Mouse (Mus musculus) heart, postnatal 4 days (tissue): Measurements from ENCODE around the gene Gm17555. TPM values are rescaled to one million over a fixed set of nuclear protein-coding genes. Genes with fewer than 3 reads are reported as not detected.
"Not testable (repeated sequence)": the region's sequence is repeated elsewhere in the genome, so short reads cannot be mapped to it uniquely, and the experiment has no call there.

Source experiments
- DNase-seq: peaks from one replicate; pipeline ENCODE4 v3.0.0; 2021
- total RNA-seq, 2 experiments: library from RNA; stranded (reverse); gene quantifications; 2 replicates each; pipeline ENCODE4 v1.2.3; 2021

Gm17555 gene
- not detected for total RNA-seq

- DNase-seq: not testable (repeated sequence)
Observed at GRCm38 (mm10) chr2:126214800-126215199, at the start of gene Gm17555. Gm17555 (plus strand) TSS chr2:126215100.

- DNase-seq: no peak
Observed at GRCm38 (mm10) chr2:126165277-126166018, 49.5 kb upstream of the Gm17555 start.

GRCm38 (mm10) chr2:126166335-126166734 lies 48.6 kb upstream of the Gm17555 start:
- no peak for DNase-seq

GRCm38 (mm10) chr2:126166848-126167617 lies 47.9 kb upstream of the Gm17555 start:
- DNase-seq: no peak

- no peak for DNase-seq
Observed at GRCm38 (mm10) chr2:126171427-126171826, 43.5 kb upstream of the Gm17555 start.

- no peak for DNase-seq
Observed at GRCm38 (mm10) chr2:126191306-126191705, 23.6 kb upstream of the Gm17555 start.

GRCm38 (mm10) chr2:126192129-126192528 lies 22.8 kb upstream of the Gm17555 start:
- DNase-seq: no peak

GRCm38 (mm10) chr2:126195631-126196356 lies 19.1 kb upstream of the Gm17555 start:
- no peak for DNase-seq

GRCm38 (mm10) chr2:126198971-126199370 lies 15.9 kb upstream of the Gm17555 start:
- peak; percentile 7 for DNase-seq

- no peak for DNase-seq
Observed at GRCm38 (mm10) chr2:126211011-126211680, 3.8 kb upstream of the Gm17555 start.

- no peak for DNase-seq
Observed at GRCm38 (mm10) chr2:126227581-126227980, 12.7 kb downstream of the Gm17555 start.

GRCm38 (mm10) chr2:126231731-126232130 lies 16.8 kb downstream of the Gm17555 start:
- DNase-seq: no peak

GRCm38 (mm10) chr2:126236905-126237304 lies 22.0 kb downstream of the Gm17555 start:
- DNase-seq: no peak

GRCm38 (mm10) chr2:126245446-126245845 lies 30.5 kb downstream of the Gm17555 start:
- DNase-seq: peak; percentile 33

GRCm38 (mm10) chr2:126248536-126248935 lies 33.6 kb downstream of the Gm17555 start:
- no peak for DNase-seq

GRCm38 (mm10) chr2:126252211-126252610 lies 37.3 kb downstream of the Gm17555 start:
- no peak for DNase-seq

Other genes with a start within 250 kb of the Gm17555 start
- gene Fgf7, start 180.4 kb upstream of the Gm17555 start, total RNA-seq: under 1 TPM; 0.55 to 0.59 TPM
- not detected for gene Fam227b, start 63.1 kb upstream of the Gm17555 start, total RNA-seq
- gene Dtwd1, start 63.0 kb upstream of the Gm17555 start, total RNA-seq: 1 to 10 TPM; 6.1 to 6.3 TPM